Mouse (Mus musculus): ENCODE measurements around the gene Ccdc71.

Ccdc71 gene

DNA sequence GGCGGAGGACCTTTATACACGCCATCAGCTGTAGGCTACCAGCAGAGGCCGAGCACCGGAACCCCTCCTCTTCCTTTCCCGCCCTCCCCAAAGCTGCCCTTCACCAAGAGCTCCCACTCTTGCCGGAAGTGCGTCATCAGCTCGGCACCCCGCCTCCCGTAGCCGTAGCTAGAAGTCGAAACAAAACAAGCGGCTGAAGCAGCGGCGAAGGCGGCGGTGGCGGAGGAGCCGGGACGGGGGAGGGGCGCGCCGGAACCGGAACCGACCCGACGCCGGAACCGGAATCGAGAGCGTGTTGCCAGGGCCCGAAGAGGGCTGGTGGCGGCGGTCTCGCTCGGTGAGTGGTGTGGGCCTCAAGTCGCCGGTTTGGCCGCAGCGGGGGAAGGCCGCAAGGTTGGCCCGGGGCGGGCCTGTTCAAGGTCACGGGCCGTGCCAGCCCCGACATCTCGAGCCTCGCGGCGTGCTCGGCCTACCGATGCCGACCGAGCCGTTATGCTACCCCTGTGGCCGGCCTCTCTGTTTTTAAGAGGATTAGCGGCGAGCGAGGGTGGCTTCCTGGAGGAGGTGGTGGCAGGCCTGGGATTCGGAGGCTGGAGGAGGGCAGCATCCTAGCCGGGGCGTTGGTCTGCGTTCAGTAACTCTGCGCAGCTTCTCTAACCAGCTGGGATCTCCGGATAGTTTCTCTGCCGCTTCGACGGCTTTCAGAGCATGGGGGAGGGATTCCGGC lies 30.4 kb downstream of the Ccdc71 start, which contains the start of gene Usp19:
Usp19 (plus strand) TSS at position 44 of the 727 bp plus-strand sequence.
- peak; percentile 97 to 98 for DNase-seq

- no peak for DNase-seq
Measured at GRCm38 (mm10) chr9:108491286-108491580, 30.9 kb downstream of the Ccdc71 start.

GRCm38 (mm10) chr9:108492043-108492750 lies 31.9 kb downstream of the Ccdc71 start:
- peak in 1 of 2 experiments; percentile 45 for DNase-seq

DNA sequence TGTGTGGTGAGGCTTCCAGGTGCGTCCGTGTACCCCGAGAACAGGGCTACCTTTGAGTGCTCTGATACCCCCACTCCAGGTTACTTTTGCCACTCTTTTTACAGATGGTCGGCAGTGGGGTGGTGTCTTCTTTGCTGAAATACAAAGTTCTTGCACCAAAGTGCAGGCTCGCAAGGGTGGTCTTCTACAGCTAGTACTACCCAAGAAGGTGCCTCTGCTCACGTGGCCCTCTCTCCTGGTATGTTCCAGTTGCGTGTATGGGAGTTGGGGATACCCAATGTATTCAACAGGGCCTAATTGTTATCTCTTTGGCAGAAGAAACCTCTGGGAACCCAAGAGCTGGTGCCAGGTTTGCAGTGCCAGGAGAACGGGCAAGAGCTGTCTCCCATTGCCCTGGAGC lies 32.9 kb downstream of the Ccdc71 start:
- no peak for DNase-seq

- DNase-seq = no peak
Measured at GRCm38 (mm10) chr9:108494146-108494825, 34.0 kb downstream of the Ccdc71 start.

GRCm38 (mm10) chr9:108494905-108495304 lies 34.6 kb downstream of the Ccdc71 start:
- no peak for DNase-seq

GRCm38 (mm10) chr9:108499231-108499630 lies 38.9 kb downstream of the Ccdc71 start:
- DNase-seq = no peak

- DNase-seq = no peak
Measured at GRCm38 (mm10) chr9:108499943-108500342, 39.6 kb downstream of the Ccdc71 start.

- DNase-seq = no peak
Measured at GRCm38 (mm10) chr9:108506901-108507300, 46.6 kb downstream of the Ccdc71 start.

GRCm38 (mm10) chr9:108507619-108508434 lies 47.5 kb downstream of the Ccdc71 start, which contains the start of gene Qars:
Gene Qars (plus strand): TSS chr9:108507706.
- peak; percentile 96 for DNase-seq

DNA sequence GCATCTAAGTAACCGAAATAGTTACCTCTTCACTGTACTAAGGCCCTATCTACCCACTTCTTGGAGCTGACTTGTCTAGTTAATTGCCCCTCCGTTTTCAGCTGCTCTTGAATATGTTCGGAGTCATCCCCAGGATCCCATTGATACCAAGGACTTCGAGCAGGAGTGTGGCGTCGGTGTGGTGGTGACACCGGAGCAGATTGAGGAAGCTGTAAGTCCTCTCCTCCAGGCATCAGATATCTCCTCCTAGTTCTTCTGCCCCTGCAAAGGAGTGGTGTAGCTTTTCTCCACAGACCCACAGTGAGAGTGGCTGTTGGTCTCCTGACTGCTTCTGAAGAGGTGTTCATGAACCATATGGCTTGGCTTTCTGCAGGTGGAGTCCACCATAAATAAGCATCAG lies 48.4 kb downstream of the Ccdc71 start:
- no peak for DNase-seq

Measured in cerebellum, postnatal 10 days (tissue).